Mouse (Mus musculus) urinary bladder, postnatal 14 days (tissue): ENCODE data around the gene 2010111I01Rik.
"Not testable (repeated sequence)": the region's sequence is repeated elsewhere in the genome, so short reads cannot be mapped to it uniquely, and the experiment has no call there.

ENCODE experiments used
- DNase-seq: peaks from one replicate; pipeline ENCODE4 v3.0.0; 2021; ENCODE audit warnings: low spot score

Gene 2010111I01Rik

DNA sequence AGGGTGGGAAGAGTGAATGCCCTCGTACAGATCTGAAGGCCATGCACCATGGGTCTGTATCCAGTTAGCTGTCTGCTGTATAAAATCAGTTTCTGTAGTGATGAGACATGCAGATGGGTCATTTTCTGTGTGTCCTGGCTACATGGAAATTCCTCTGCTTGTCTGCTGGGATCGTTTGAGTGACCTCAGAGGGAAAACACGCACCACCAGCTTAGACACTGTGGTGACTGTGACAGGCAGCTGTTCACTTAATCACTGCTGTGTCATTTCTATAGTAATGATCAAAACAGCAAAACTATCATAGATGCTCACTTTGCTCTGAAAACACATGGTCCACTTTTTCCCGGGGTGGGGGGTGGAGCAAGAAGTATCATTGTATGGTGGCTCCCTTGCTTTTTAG lies 241.1 kb downstream of the 2010111I01Rik start:
- DNase-seq = no peak

GRCm38 (mm10) chr13:63206396-63206795 lies 241.7 kb downstream of the 2010111I01Rik start:
- no peak for DNase-seq

DNA sequence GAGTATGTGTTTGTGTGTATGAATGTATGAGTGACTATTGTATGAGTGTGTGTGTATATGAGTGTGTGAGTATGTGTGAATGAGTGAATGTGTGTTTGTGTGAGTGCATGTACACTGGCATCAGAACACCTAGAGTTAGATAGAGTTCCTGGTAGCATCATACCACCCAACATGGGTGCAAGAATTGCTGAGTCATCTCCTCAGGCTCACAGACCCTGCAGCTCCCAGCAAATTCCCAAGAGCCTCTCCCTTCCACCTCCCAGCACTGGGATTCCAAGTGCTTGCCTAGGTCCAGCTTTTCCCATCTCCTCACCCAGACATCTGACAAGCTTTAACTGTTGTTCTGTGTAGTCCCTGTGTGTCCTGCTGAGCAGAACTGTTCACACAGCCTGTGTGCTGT lies 251.8 kb downstream of the 2010111I01Rik start:
- no peak for DNase-seq

DNA sequence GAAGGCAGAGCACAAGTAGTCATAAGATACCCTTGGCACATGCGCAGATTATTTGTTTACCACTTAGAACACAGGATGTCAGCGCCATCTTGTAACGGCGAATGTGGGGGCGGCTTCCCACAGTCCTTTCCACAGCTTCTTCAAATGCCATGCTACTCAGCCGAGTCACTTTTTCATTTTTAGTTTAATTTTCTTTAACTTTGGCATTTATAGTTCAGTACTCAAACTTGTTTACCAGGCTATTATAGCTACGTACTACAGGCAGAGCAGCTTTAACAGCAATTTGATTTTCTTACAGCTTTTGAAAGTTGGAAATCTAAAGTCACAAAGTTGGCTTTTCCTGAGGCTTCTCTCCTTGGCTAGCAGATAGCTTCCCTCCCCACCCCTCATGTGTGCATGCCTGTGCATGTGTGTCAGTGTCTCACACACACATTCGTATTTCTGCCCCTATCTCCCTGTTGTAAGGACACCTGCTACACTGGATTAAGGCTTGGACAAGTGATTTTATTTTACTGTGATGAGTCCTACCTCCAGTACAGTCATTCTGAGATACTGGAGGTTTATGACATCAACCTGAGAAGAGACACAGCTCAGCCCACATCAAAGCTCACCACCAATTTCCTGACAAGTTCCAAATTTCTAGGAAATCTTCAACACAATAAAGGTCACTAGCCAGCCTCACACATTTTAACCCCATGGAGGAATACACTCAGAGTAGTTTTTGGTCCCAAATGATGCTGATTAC lies 258.5 kb downstream of the 2010111I01Rik start:
- DNase-seq = no peak

DNA sequence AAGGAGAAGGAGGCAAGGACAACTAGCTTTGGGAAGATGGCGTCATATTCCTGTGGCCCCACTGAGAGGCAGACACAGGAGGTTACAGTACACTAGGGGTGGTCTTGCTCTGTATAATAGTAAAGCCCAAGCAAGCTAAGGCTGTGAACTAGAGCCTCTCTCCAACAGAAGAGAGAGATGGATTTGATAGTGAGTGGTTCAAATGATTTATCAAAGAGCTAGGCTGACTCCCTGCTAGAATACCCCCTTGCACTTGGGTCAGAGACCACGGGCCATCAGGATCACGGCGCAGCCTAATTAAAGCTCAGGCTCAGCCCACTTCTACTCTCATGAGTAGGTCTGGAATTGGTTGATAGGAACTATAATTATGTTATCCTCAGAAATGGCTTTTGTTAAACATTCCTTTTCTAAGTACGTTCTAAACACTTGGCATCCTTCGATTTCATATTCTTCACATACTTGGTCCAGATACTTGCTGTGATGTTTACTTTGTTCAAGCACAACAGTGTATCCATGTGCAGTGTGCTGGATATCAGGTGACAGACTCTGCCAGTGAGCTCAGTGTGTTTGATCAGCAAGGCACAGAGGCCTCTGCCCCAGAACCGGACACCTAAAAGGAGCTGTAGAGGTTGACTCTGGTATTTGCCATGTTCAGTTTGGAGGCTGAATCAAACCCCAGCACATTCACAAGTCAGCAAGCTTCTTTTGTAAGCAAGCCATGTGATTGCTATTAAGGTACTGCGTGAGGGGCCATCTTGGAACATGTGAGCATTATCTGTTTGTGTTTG lies 261.3 kb downstream of the 2010111I01Rik start:
- DNase-seq = no peak

DNA sequence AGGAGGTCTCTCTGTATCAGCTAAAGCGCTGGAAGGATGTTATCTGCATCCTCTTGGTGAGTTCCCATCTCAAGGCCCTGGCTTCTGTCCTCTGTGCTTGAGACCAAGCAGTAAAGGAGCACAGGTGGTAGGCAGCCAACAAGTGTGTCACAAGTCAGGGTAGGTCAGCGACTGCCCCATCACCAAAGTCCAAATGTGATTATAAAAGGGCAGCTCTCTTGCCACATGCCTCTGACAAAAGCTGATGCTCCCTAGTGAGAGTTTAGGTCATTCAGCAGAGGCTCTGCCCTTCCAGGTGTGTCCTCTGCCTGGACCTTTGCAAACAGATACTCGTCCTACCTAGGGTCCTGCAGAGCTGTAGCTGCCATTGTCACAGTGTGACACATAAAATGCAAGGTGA lies 263.1 kb downstream of the 2010111I01Rik start:
- no peak for DNase-seq

DNA sequence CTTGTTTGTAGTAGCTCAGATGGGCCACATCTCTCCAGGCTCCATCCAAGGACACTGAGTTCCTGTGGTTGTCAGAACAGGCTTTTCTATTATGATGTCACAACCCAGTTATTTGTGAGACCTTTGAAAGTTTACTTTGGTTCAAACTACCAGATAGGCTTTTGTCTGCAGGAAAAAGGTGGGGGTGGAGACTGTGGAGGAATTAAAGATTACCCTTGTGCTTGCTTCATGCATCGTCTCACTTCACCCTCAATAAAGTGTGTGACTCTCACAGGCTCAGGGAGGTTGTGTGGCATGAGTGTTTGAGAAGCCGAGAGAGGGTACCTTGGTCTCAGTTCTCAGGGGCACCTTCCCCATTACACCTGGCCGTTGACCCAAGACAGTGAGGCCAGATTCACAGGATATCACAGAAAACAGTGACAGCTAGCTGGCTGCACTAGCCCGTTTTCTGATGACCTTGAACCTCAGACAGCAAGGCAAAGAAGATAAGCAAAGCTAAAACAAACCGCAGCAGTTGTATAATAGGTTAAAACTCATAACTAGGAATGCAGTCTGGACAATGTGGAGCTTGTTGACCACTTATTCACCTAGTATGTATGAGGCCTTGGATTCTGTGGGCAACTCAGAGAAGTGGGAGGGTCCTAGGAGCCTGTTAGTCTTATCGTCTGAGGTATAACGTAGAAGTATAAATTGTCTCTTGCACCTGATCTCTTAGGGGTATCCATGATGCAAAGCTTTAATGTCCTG lies 266.4 kb downstream of the 2010111I01Rik start:
- no peak for DNase-seq

- DNase-seq = peak; percentile 41
Measured at GRCm38 (mm10) chr13:63231702-63232070, 267.0 kb downstream of the 2010111I01Rik start.

GRCm38 (mm10) chr13:63232558-63232957 lies 267.9 kb downstream of the 2010111I01Rik start:
- DNase-seq = no peak

- DNase-seq = not testable (repeated sequence)
Measured at GRCm38 (mm10) chr13:63234520-63234919, 269.8 kb downstream of the 2010111I01Rik start.

DNA sequence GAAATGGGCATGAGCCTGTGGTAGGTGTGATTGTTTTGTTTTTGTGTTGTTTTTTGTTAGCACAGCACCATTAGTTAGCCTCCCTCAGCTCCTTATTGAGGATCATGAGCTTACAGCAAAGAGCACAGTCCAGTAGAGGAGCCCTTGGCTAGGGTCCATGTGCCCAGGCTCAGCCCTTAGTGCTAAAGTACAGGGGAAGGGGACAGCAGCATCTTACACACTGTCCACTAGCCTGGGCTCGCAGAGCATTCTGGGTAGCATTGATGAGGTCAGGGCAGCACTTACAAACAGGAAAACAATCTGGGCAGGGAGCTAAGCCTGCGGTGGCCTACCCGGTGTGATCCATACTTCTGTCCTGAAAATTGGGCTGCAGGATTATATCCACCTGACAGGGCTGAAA lies 270.9 kb downstream of the 2010111I01Rik start:
- no peak for DNase-seq

DNA sequence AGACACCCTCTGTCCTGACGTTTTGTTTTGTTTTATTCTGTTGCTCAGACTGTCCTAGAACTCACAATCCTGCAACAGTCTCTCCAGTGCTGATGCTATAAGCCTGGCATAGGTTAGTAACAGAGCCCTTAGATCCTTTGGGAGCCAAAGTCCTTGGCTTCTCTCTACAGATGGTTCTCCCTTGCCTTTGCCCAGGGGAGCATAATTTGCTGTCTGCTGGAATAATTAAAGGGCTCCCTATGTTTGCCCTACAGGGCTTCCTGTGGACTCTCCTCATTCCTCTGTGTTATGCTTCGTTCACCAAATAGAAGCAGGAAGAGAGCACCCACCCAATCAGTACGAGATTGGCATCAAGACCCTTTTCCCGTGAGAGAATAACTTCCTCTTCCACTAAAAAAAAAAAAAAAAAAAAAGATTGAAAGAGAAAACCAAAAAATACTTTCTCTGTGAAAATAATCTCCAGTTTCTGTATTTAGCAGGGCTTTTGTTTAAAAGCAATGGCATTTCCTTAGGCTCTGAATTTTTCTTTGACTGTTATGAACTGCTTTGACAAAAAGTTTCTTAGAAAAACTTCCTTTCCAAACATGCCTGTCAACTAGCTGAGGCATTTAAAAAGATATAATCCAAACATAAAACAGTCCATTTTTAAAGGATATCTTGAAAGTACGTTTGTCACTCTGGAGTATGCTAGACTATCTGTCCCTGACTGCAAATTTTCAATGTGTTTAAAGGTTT lies 271.6 kb downstream of the 2010111I01Rik start:
- DNase-seq = no peak

DNA sequence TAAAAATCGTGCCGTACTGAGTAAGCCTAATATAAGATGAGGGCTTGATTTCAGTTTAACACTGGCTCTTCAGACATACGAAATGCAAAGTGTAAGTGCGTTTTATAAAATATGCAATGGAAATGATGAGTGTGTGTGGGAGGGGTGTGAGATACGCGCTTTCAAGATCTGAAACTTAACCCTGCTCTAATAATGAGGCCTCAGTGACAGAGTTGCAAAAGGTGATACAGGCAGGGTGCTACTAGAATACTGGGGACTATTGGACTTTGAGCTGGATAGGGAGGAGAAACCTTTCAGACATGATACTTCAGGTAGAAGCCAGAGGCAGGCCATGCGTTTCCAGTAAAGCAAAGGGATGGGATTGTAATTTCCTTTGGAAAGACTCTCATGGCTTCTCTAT lies 273.4 kb downstream of the 2010111I01Rik start:
- DNase-seq = no peak

DNA sequence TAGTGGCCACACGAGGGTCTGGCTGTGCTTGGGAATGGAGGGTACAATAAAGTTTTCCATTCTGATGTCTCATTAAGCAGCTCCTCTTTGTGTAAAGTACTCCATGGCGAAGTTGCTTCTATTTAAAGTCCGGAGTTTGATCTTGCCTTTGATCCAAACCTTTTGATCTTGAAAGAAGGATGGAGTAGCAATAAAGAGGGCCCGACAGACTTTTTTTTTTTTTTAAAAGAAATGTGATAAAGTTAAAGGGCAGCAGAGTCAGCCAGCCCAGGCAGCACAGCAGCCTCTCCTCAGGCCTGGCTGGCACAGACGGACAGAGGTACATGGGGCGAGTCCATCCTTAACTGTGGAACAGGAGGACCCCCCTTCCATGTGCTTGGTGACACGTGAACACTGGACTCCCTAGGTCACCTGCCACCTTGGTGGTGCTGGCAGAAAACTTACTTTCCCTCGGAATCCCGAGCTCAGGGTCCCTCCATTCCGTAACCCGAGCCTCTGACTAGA lies 274.7 kb downstream of the 2010111I01Rik start:
- DNase-seq = no peak

DNA sequence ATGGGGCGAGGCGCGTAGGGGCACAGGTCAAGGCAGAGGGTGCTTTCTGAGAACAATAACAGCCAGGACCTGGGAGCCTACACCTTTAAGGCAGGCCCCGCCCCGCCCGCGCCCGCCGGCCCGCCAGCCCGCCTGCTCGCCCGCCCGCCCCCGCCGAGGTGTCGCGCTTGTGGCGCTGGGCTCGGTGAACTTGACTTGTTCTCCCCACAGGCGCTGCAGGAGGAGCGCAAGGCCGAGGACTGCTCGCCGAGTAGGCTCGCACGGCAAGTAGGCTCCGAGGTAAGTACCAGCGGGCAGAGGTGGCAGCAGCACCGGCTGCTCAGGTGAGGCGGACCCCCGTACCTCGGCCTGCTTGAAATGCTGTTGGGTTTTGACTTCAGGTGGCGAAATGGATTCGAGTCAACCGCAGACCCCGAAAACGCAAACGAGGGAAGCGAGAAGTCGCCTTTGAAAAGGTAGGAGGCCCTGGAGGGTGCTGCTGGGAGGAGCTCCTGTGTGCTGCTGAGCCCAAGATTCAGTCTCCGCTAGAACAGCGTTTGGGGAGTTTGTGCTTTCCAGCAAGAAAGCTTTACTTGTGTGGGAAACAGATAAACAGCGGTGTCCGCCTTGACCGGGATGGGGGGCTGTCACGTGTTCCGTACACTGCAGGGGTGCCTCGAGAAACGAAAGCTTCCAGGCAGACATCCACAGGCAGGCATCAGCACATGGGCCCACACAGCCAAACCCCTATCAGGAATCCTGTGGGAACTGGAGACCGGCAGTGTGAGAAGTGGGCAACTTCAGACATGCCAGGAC lies 275.4 kb downstream of the 2010111I01Rik start:
- peak; percentile 91 for DNase-seq

- no peak for DNase-seq
Measured at GRCm38 (mm10) chr13:63240835-63241234, 276.1 kb downstream of the 2010111I01Rik start.

DNA sequence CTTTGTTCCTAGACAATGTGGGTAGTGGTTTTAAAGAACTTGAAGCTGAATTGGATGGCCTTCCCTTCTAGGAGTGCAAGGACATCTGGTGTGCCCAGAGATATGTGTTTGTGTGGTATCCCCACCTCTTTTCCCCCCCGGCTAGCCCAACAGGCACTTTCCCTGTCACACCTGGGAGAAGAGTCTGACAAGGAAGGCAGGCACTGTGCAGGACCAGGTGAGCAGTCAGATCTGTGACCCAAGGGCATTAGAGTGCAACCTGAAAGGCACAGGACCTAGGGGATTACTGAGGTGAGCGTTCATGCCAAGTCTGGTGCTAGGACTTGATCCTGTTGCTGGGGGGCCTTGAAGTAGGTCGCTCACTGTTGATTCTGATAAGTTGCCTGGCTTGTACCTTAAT lies 277.0 kb downstream of the 2010111I01Rik start:
- DNase-seq = no peak

- no peak for DNase-seq
Measured at GRCm38 (mm10) chr13:63242401-63243192, 277.9 kb downstream of the 2010111I01Rik start.

DNA sequence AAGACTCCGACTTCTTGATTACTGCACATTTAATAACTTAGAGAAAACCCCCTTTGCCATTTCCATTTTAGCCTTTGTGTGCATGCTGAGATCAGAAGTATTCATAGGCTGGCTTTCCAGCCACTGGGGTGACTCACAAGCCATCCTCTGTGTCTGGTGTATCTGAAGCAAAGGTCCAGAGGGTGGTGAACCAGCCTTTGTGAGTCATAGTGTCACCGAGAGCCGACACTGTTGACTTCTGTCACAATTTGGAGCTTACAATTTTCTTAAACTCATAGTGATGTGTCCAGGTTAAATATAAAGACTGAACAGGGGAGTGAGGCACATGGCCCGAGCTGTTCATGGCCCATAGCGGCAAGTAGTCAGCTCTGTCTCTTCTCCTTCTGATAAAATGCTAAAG lies 278.9 kb downstream of the 2010111I01Rik start:
- DNase-seq = peak; percentile 62

GRCm38 (mm10) chr13:63244425-63244824 lies 279.7 kb downstream of the 2010111I01Rik start:
- DNase-seq = no peak
